Mouse (Mus musculus): Measurements from ENCODE around the gene Mob3b. TPM values are rescaled to one million over a fixed set of nuclear protein-coding genes. Genes with fewer than 3 reads are reported as not detected.
A peak's percentile ranks its signal among the peaks of the same experiment; 100 is the strongest.

Gene Mob3b
- polyA plus RNA-seq, 1 experiment from 2014 or later = 3.6 TPM

DNA sequence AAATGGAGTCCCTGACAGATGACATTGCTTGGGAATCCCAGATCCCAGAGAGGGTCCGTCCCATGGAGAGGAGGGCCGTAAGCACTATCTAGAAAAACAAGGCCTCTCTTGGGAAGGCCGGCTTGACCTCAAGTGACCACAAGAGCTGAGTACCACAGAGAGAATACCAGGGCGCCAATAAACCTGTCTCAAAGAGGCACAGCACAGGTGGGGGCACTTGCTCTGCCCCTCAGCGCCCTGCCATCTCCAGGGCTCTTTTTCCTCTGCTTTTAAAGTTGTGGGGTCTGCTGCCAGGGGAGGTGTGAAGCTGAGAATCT, 107.6 kb downstream of the Mob3b start:
- no peak overlapping the region for H3K4me2 ChIP-seq
- WGBS = 19% methylated on average over 5 of the region's 5 CpGs
- H3K27ac ChIP-seq (replicated peaks) = no peak overlapping the region
- H3K36me3 ChIP-seq = no peaks in the 10 kb centered on the region
- no peak overlapping the region for H3K4me3 ChIP-seq
- H3K27me3 ChIP-seq = no peaks in the 10 kb centered on the region
- H3K9ac ChIP-seq = no peak overlapping the region
- peaks cover 21% of the 10 kb centered on the region for H3K4me1 ChIP-seq (replicated peaks)
- ATAC-seq (ENCODE audit: low read depth) = no peak
- no peaks in the 10 kb centered on the region for H3K9me3 ChIP-seq

DNA sequence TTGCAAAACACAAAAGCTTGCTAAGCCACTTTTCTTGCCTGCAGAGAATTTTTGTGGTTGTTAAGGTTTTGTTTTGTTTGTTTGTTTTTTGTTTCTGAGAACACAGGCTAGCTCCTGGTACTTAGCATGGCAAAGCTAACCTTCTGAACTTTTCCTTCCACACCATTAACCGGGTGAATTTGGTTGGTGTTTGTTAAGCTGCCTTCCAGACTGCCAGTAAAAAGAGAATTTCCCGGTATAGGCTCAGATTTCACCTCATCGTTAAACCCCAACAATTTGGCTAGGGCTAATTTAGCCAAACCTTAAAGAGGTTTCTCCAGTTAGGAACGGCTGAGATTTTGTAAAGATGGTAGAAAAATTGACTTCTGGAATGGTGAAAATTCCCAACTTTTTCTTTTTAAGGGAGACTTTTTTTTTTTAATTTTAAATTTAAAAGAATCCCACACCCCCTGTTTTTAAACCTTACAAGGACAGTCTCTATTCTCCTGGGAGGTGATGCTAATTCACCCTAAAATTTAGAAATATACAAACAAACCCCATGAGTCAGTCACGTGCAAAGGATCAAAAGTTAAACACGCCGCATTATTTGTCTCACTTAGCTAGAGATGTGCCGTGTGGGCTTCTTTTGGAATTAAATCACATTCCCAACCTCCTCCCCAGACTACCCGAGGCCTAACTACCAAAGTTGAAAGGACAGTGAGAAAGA, 108.1 kb downstream of the Mob3b start:
- no peak overlapping the region for H3K27ac ChIP-seq (replicated peaks)
- H3K4me3 ChIP-seq = no peak overlapping the region
- no peaks in the 10 kb centered on the region for H3K9me3 ChIP-seq
- no peak overlapping the region for H3K4me2 ChIP-seq
- no peaks in the 10 kb centered on the region for H3K36me3 ChIP-seq
- 24% methylated on average over 9 of the region's 9 CpGs for WGBS
- no peak overlapping the region for H3K9ac ChIP-seq
- peaks cover 21% of the 10 kb centered on the region for H3K4me1 ChIP-seq (replicated peaks)
- no peaks in the 10 kb centered on the region for H3K27me3 ChIP-seq
- no peak for ATAC-seq (ENCODE audit: low read depth)

DNA sequence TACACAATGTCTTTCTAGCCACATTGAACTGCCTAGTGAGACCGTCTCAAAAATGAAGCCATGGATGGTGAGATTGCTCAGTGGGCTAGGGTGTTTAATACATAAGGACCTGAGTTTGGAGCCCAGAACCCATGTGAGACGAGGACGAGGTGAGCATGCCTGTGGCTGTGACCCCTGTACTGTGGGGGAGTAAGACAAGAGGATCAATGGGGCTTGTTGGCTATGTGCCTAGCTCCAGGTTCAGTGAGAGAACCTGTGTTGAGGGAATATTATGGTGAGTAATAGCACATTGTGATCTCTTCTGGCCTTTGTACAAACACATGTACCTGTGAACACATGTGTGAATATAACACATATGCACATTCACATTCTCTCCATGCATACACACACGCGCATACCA, 116.4 kb downstream of the Mob3b start:
- Histone ChIP-seq H3K27ac (replicated peaks) (no peak overlapping the region), H3K36me3 (no peaks in the 10 kb centered on the region), H3K9ac (no peak overlapping the region), H3K4me1 (replicated peaks) (no peaks in the 10 kb centered on the region), H3K27me3 (no peaks in the 10 kb centered on the region), H3K4me3 (no peak overlapping the region), H3K4me2 (no peak overlapping the region), H3K9me3 (no peaks in the 10 kb centered on the region)
- ATAC-seq (ENCODE audit: low read depth) = no peak
- 96% methylated on average over 5 of the region's 5 CpGs for WGBS

DNA sequence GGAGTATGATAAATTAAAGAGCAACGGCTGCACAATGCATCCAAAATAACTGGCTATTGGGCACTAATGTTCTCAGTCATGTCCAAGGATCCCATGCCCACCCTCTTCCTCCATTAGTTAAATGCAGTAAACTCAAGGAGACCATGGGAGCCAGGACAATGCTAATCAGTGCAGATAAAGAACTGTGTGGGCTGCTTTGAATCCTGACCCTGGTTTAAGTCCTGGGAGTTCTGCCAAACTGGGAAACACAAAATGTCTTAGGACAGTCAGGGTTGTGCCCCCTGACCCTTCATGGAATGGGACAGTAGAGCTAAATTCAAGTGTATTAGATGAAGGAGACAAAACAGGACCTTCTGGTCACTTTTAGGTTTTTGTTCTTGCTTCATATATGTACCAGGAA, 117.0 kb downstream of the Mob3b start:
- no peaks in the 10 kb centered on the region for H3K9me3 ChIP-seq
- no peak overlapping the region for H3K9ac ChIP-seq
- no peak overlapping the region for H3K4me2 ChIP-seq
- H3K27me3 ChIP-seq = no peaks in the 10 kb centered on the region
- ATAC-seq (ENCODE audit: low read depth) = no peak
- H3K4me1 ChIP-seq (replicated peaks) = no peaks in the 10 kb centered on the region
- 92% methylated on average over 1 of the region's 1 CpGs for WGBS
- H3K36me3 ChIP-seq = no peaks in the 10 kb centered on the region
- H3K4me3 ChIP-seq = no peak overlapping the region
- H3K27ac ChIP-seq (replicated peaks) = no peak overlapping the region

DNA sequence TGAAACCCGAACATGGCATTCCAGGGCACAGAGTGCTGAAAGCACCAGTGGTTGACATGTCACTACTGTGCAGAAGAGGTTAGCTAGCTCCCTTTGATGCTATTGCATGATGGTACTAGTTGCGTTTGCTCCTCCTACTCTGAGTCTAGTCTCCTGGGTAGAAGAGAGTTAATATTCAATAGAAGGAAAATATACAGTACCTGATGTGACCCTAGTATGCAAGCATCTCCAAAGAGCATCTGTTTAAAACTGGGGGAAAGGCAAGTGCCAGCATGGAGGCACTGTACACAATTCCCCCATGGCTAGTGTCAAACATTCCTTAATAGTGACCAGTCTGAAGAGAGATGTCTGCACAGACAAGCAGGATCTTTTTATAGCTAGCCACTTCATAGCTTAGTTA, 119.5 kb downstream of the Mob3b start:
- no peaks in the 10 kb centered on the region for H3K36me3 ChIP-seq
- no peak overlapping the region for H3K4me2 ChIP-seq
- no peak overlapping the region for H3K27ac ChIP-seq (replicated peaks)
- 89% methylated on average over 2 of the region's 2 CpGs for WGBS
- H3K9me3 ChIP-seq = no peaks in the 10 kb centered on the region
- no peak overlapping the region for H3K4me3 ChIP-seq
- H3K4me1 ChIP-seq (replicated peaks) = no peaks in the 10 kb centered on the region
- H3K27me3 ChIP-seq = no peaks in the 10 kb centered on the region
- no peak overlapping the region for H3K9ac ChIP-seq
- no peak for ATAC-seq (ENCODE audit: low read depth)

DNA sequence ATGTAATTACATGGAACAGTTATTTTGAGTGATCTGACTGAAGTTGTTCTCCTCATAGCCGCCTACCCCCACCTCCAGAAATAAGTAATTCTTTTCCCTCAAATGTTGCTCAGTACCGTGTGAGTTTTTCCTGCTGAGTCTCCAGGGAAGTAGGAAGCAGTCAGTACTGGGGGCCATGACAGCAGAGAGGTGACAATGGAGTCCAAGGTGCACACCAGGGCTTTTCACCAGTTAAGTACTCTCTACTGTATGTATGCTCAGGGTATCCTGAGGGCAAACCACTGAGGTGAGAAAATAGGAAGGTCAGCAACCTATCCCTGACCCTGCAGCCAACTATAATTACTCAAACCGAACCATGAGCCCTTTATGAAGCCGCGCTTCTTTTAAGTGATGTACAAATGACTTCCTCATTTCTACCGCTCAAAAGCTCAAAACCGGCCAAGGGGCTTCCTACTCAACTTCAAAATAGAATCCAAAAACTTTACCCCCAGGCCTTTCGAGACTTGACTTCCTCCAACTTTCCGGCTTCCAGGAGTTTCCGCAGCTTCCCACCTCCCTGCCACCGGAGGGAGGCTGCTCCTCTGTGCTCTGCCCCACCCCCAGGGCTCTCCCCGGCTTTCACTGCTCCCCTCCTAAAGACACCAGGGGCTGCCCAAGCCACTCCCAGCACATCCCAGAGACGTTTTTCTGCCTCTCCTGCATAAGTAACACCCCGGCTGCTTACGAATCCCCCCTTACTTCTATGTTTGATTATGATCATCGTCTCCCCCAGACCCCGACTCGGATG, 122.6 kb downstream of the Mob3b start:
- no peaks in the 10 kb centered on the region for H3K27me3 ChIP-seq
- H3K4me2 ChIP-seq = no peak overlapping the region
- ATAC-seq (ENCODE audit: low read depth) = no peak
- 59% methylated on average over 18 of the region's 18 CpGs for WGBS
- no peaks in the 10 kb centered on the region for H3K9me3 ChIP-seq
- no peaks in the 10 kb centered on the region for H3K36me3 ChIP-seq
- no peaks in the 10 kb centered on the region for H3K4me1 ChIP-seq (replicated peaks)
- H3K4me3 ChIP-seq = no peak overlapping the region
- no peak overlapping the region for H3K27ac ChIP-seq (replicated peaks)
- H3K9ac ChIP-seq = no peak overlapping the region

DNA sequence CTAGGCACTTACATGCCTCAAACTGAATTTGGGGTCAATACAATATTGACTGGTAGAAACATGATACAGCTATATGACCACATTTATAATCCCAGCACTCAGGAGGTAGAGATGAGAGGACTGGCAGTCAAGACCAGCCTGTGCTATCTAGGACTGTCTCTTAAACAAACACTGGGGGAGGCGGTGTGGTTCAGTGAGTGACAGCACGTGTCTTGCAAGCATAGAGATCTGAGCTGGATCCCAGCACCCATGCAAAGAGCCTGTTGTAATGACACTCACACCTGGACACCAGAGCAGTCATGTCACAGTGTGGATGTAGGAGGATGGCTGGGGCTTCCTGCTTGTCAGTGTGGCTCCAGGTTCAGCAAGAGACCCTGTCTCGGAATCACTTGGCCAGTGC, 124.5 kb downstream of the Mob3b start:
- Histone ChIP-seq H3K4me2 (no peak overlapping the region), H3K9ac (no peak overlapping the region), H3K9me3 (no peaks in the 10 kb centered on the region), H3K4me1 (replicated peaks) (no peaks in the 10 kb centered on the region), H3K4me3 (no peak overlapping the region), H3K27ac (replicated peaks) (no peak overlapping the region), H3K27me3 (no peaks in the 10 kb centered on the region), H3K36me3 (no peaks in the 10 kb centered on the region)
- 75% methylated on average over 3 of the region's 3 CpGs for WGBS
- ATAC-seq (ENCODE audit: low read depth) = no peak

DNA sequence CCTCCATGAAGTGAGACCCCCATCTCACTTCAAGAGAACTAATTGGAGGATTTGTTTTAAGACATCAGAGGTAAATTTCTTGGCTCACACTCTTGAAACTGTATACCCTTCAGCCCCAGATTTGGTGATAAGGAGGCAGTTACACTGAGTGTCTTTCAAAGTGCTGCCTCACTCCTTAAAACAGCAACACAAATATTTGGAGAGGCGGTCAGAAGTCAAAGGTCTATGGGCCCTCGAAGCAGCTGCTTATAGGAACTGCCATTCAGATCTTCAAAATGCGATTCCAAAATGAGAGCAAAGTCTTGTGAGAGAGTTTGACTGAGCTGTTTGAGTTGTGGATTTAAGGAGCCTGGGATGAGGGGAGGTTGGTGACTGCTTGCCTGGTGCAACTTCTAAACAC, 125.7 kb downstream of the Mob3b start:
- Histone ChIP-seq H3K27me3 (no peaks in the 10 kb centered on the region), H3K9ac (no peak overlapping the region), H3K4me3 (no peak overlapping the region), H3K4me2 (no peak overlapping the region), H3K4me1 (replicated peaks) (no peaks in the 10 kb centered on the region), H3K36me3 (no peaks in the 10 kb centered on the region), H3K27ac (replicated peaks) (no peak overlapping the region), H3K9me3 (no peaks in the 10 kb centered on the region)
- no peak for ATAC-seq (ENCODE audit: low read depth)
- 76% methylated on average over 3 of the region's 3 CpGs for WGBS

DNA sequence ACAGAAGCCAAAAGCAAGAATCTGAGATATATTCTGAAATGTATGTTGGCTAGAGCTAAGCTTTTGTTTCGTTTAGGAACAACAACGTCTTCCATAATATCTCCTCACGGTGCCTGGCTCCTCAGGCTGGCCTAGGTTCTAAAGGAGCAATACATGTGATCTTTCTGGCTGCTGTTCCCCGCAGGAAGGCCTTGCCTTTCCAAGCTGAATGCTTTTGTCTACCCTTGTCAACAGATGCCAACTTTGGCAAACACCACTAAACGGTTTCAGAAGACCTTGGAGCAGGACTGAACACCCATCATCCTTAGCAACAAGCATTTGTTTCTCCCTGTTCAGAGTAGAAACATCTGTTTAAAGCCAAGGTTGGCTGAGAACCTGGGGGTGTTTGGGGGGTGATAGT, 126.1 kb downstream of the Mob3b start:
- H3K27ac ChIP-seq (replicated peaks) = no peak overlapping the region
- H3K4me2 ChIP-seq = no peak overlapping the region
- H3K36me3 ChIP-seq = no peaks in the 10 kb centered on the region
- H3K9ac ChIP-seq = no peak overlapping the region
- no peak overlapping the region for H3K4me3 ChIP-seq
- no peaks in the 10 kb centered on the region for H3K9me3 ChIP-seq
- no peaks in the 10 kb centered on the region for H3K27me3 ChIP-seq
- no peaks in the 10 kb centered on the region for H3K4me1 ChIP-seq (replicated peaks)
- 89% methylated on average over 5 of the region's 5 CpGs for WGBS
- ATAC-seq (ENCODE audit: low read depth) = no peak

DNA sequence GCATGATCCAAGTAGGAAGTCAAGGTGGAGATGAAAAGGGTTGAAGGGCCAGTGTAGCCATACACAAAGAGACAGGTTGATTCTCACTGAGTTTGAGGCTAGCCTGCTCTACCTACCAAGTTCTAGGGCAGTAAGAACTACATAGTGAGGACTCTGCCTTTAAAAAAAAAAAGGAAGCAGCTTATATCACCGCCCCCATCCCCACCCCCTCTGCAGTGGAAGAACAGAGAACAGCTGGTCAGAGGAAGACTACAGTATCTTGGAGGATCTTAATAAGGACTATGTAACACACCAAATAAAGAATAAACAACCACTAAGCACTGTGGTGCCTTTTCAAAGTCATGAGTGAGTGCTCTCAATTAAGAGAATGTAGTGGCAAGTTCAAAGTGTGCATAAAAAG, 138.9 kb downstream of the Mob3b start:
- Histone ChIP-seq H3K27me3 (no peaks in the 10 kb centered on the region), H3K9me3 (no peaks in the 10 kb centered on the region), H3K4me2 (no peak overlapping the region), H3K4me1 (replicated peaks) (no peaks in the 10 kb centered on the region), H3K27ac (replicated peaks) (no peak overlapping the region), H3K36me3 (no peaks in the 10 kb centered on the region), H3K9ac (no peak overlapping the region), H3K4me3 (no peak overlapping the region)
- no peak for ATAC-seq (ENCODE audit: low read depth)
- WGBS = 92% methylated on average over 1 of the region's 1 CpGs

DNA sequence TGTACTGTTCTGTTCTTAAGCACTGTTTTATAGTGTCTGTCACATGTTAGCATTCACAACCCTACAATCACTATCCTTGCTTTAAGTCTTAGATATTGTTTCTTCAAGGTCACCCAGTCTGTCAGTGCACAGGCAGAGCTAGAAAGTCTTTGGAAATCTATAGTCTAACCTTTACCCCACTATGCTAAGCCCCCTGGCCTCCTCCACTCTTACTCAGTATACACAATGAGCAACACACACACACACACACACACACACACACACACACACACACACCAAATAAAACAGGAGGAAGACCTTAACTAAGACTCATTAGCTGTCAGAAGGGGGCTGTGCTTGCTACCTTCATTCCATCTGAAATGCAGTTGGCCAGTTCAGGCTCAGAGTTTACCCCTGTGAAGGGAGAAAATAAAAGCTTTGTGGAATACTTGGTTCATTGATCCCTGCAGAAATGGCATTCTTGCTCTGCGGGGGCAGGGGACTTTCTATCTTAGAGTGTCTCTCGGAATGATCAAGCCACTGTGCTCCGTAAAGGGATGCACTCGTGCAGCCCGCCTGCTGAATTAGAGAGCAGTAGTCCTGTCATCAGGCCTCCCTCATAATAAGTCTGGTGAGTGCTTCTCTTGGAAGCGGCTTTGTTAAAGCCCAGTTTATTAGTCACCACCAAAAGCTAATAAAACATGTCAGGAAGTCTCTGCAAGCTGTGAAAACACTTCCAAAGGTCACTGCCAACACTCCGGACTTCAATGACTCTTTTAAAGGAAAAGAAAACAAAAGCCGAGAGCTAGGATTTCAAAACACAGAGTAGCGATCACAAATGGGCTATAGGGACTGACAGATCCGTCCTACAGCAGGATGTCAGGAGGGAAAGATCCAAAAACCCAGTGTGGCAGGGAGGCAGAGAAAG, 144.6 kb downstream of the Mob3b start:
- no peak overlapping the region for H3K4me3 ChIP-seq
- H3K27me3 ChIP-seq = no peaks in the 10 kb centered on the region
- ATAC-seq (ENCODE audit: low read depth) = peak; percentile 63; the same call in 1 of the 2 replicates
- no peak overlapping the region for H3K9ac ChIP-seq
- H3K36me3 ChIP-seq = no peaks in the 10 kb centered on the region
- H3K4me1 ChIP-seq (replicated peaks) = peaks cover 16% of the 10 kb centered on the region
- H3K9me3 ChIP-seq = no peaks in the 10 kb centered on the region
- 2% methylated on average over 10 of the region's 10 CpGs for whole genome bisulfite sequencing
- peak overlapping the region; percentile 33 for H3K4me2 ChIP-seq
- H3K27ac ChIP-seq (replicated peaks) = 0 out of 2 replicates have a peak overlapping the region, but pooled peaks have one; percentile 1
